Mouse (Mus musculus) erythroblast, embryonic 14.5 days (primary cell): ENCODE measurements around the gene Cpvl. TPM values are rescaled to one million over a fixed set of nuclear protein-coding genes. Genes with fewer than 3 reads are reported as not detected.

ENCODE experiments used
- H3K27me3 ChIP-seq: 2 replicates; pipeline ENCODE4 v1.6.1; 2012; ENCODE audit warnings: inconsistent platforms; ENCODE audit not compliant: control insufficient read depth
- H3K36me3 ChIP-seq: 2 replicates; pipeline ENCODE4 v1.6.1; 2012; ENCODE audit warnings: mild to moderate bottlenecking, inconsistent platforms; ENCODE audit not compliant: control insufficient read depth
- H3K4me1 ChIP-seq: 2 replicates; pipeline ENCODE4 v1.6.1; 2012; ENCODE audit warnings: inconsistent platforms; ENCODE audit not compliant: control insufficient read depth
- H3K4me3 ChIP-seq: replicated peaks from 2 replicates; pipeline ENCODE3; 2012; ENCODE audit warnings: moderate library complexity, mild to moderate bottlenecking, inconsistent platforms
- H3K9me3 ChIP-seq: 2 replicates; pipeline ENCODE4 v1.6.1; 2012; ENCODE audit warnings: low read length, inconsistent platforms, mixed read lengths; ENCODE audit not compliant: control insufficient read depth
- GATA1 ChIP-seq: IDR thresholded peaks from 2 replicates; pipeline ENCODE4 v1.6.1; 2012; ENCODE audit warnings: low read length, inconsistent platforms, mixed read lengths
- TAL1 ChIP-seq: IDR thresholded peaks from 3 replicates; pipeline ENCODE4 v1.6.1; 2012; ENCODE audit warnings: low read length, inconsistent platforms, mixed read lengths
- polyA plus RNA-seq: library from polyadenylated mRNA; stranded (reverse); fragments of >175 nt; gene quantifications from 2 replicates; pipeline ENCODE4 v1.2.3, GENCODE M21; 2012

Gene Cpvl
- polyA plus RNA-seq, 1 experiment: not detected

GRCm38 (mm10) chr6:53905576-53905975 lies 72.9 kb downstream of the Cpvl start:
- Histone ChIP-seq H3K36me3 (no peaks in the 10 kb centered on the region), H3K4me1 (no peaks in the 10 kb centered on the region), H3K9me3 (no peaks in the 10 kb centered on the region), H3K4me3 (no peak overlapping the region), H3K27me3 (no peaks in the 10 kb centered on the region)
- TF ChIP-seq TAL1: no peak
- no peak for TF ChIP-seq GATA1

- Histone ChIP-seq H3K27me3 (no peaks in the 10 kb centered on the region), H3K4me1 (no peaks in the 10 kb centered on the region), H3K36me3 (no peaks in the 10 kb centered on the region), H3K9me3 (no peaks in the 10 kb centered on the region), H3K4me3 (no peak overlapping the region)
- TF ChIP-seq GATA1: no peak
- no peak for TF ChIP-seq TAL1
Measured at GRCm38 (mm10) chr6:53904703-53905395, 73.6 kb downstream of the Cpvl start.

GRCm38 (mm10) chr6:53904186-53904585 lies 74.3 kb downstream of the Cpvl start:
- no peaks in the 10 kb centered on the region for H3K27me3 ChIP-seq
- TF ChIP-seq TAL1: no peak
- TF ChIP-seq GATA1: no peak
- no peaks in the 10 kb centered on the region for H3K36me3 ChIP-seq
- no peaks in the 10 kb centered on the region for H3K4me1 ChIP-seq
- no peak overlapping the region for H3K4me3 ChIP-seq
- H3K9me3 ChIP-seq: no peaks in the 10 kb centered on the region

GRCm38 (mm10) chr6:53901741-53902140 lies 76.7 kb downstream of the Cpvl start:
- Histone ChIP-seq H3K9me3 (no peaks in the 10 kb centered on the region), H3K27me3 (no peaks in the 10 kb centered on the region), H3K4me3 (no peak overlapping the region), H3K4me1 (no peaks in the 10 kb centered on the region), H3K36me3 (no peaks in the 10 kb centered on the region)
- TF ChIP-seq TAL1 (no peak), GATA1 (no peak)

- no peaks in the 10 kb centered on the region; the same call in none of the 2 replicates for H3K4me1 ChIP-seq
- no peaks in the 10 kb centered on the region for H3K27me3 ChIP-seq
- H3K4me3 ChIP-seq: no peak overlapping the region
- H3K36me3 ChIP-seq: no peaks in the 10 kb centered on the region
- no peak for TF ChIP-seq GATA1
- no peak for TF ChIP-seq TAL1
- no peaks in the 10 kb centered on the region for H3K9me3 ChIP-seq
Measured at GRCm38 (mm10) chr6:53897872-53898464, 80.5 kb downstream of the Cpvl start.

GRCm38 (mm10) chr6:53897126-53897525 lies 81.3 kb downstream of the Cpvl start:
- no peaks in the 10 kb centered on the region for H3K9me3 ChIP-seq
- no peak overlapping the region for H3K4me3 ChIP-seq
- no peaks in the 10 kb centered on the region; the same call in none of the 2 replicates for H3K4me1 ChIP-seq
- no peaks in the 10 kb centered on the region for H3K36me3 ChIP-seq
- H3K27me3 ChIP-seq: no peaks in the 10 kb centered on the region
- TF ChIP-seq GATA1 (no peak), TAL1 (no peak)

GRCm38 (mm10) chr6:53893731-53894130 lies 84.7 kb downstream of the Cpvl start:
- Histone ChIP-seq H3K36me3 (no peaks in the 10 kb centered on the region), H3K9me3 (no peaks in the 10 kb centered on the region), H3K4me1 (no peaks in the 10 kb centered on the region; the same call in none of the 2 replicates), H3K27me3 (no peaks in the 10 kb centered on the region), H3K4me3 (no peak overlapping the region)
- no peak for TF ChIP-seq GATA1
- TF ChIP-seq TAL1: no peak

- Histone ChIP-seq H3K27me3 (no peaks in the 10 kb centered on the region), H3K4me3 (no peak overlapping the region), H3K4me1 (no peaks in the 10 kb centered on the region; the same call in none of the 2 replicates), H3K9me3 (no peaks in the 10 kb centered on the region), H3K36me3 (no peaks in the 10 kb centered on the region)
- TF ChIP-seq TAL1 (no peak), GATA1 (no peak)
Measured at GRCm38 (mm10) chr6:53891109-53891508, 87.4 kb downstream of the Cpvl start.

- H3K9me3 ChIP-seq: no peaks in the 10 kb centered on the region
- TF ChIP-seq GATA1 (no peak), TAL1 (no peak)
- no peaks in the 10 kb centered on the region for H3K36me3 ChIP-seq
- no peaks in the 10 kb centered on the region for H3K27me3 ChIP-seq
- H3K4me1 ChIP-seq: no peaks in the 10 kb centered on the region
- no peak overlapping the region for H3K4me3 ChIP-seq
Measured at GRCm38 (mm10) chr6:53884931-53885330, 93.5 kb downstream of the Cpvl start.
